Mouse (Mus musculus): ENCODE measurements around the gene Raf1.
"Not testable (repeated sequence)": the region's sequence is repeated elsewhere in the genome, so short reads cannot be mapped to it uniquely, and the experiment has no call there.

Gene Raf1

DNA sequence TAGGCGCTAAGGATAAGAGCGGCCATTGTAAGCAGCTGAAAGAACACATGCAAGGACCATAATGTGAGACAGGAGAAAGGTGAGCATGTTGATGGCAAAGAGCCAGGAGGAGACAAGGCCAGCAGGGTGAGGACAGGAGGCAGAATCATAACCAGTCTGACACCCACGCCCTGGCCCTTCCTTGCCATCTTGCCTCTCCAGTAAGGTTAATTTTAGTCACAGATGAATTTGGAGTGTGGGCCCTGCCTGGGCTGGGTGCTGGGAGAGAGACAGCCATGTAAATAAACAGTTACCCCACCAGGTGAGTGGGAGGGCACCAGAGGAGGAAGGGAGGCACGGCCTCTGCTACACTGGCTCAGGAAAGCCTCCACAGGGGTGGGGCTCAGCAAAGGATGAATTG is 4.6 kb upstream of the Raf1 start:
- DNase-seq, result peak; percentile 51 to 60

DNA sequence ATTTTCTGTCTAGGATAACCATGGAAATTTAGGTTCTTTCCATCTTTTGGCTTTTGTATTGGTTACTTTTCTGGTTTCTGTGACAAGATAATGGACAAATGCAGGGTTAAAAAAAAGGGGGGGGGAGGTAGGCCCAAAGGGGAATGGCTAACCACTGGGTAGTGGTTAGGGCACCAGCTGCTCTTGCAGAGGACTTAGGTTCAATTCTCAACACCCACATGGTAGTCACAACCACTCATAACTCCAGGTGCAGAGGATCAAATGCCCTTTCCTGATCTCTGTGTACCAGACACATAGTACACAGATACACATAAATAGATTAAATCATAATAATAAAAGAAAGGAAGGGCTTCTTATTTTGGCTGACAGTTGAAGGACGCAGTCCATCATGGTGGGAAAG is 1.6 kb upstream of the Raf1 start:
- DNase-seq, result no peak

DNA sequence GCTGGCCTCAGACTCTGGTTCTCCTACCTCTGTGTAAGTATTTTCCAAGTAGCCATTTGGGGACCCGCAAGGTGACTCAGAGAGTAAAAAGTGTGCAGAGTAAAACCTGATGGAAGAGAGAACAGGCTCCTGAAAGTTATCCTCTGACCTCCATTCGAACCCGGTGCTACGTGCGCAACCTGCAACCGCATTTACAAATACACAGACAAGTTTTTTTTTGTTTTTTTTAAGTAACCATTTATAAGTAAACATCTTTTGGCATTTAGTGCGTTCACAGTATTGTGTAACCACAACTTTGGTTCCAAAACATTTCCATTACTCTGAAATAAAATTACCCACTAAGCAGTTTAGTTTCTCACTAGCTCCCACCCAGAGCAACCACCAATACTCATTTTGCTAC is 1.0 kb upstream of the Raf1 start:
- no peak for DNase-seq

DNA sequence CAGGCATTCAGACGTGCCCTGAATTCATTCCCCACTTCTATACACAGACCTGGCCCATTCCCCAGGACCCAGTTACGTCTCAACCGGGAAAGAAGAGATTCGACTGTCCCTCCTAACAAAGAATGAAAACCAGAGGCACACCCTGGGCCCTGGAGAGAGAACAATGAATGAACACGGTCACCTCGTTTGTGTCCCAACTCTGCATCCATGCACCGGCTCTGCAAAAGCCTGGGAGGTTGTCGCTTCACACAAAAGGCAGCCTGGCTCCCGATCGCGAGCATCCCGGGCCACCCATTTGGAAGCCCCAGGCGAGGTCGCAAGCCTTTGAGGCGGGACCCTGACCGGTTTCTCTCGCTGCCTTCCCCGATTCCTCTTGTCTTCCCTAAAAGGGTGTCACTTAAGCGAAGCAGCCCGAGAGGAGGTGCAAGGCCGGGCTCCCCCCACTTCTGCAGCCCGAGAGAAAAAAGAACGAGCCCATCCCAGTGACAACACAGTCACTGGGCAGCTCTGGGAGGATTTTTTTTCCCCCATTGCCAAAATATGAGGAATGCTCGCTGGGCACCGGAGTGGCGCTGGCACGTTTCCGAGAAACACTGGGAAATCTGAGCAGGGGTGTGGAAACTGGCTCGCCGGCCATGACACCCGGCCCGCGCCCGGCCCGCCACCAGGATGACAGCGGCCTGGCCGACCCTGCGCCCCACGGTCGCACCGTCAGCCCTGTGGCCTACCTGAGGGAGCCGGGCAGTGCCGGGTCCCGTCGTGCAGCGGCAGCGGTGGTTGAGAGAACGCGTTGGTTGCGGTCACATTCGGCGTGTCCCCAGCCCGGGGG is 713 bp downstream of the Raf1 start:
- DNase-seq, result peak; percentile 69 to 84

DNA sequence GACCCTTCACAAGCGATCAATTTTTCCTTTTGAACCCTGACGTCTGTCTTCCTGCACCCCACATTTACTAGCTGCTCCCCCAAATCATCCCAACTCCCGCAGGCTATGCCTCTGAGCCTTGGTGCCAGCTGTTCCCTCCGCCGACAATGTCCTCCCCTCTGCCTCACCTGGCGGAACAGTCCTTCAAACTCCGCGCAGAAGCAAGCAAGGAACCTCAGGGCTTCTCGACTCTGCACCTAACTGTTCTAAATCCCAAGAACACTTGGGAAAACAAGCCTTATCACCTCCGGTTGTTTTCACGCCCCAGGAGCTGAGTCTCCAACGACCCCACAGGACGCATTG is 1.3 kb downstream of the Raf1 start:
- DNase-seq, result peak in 1 of 2 experiments; percentile 34

- DNase-seq, result no peak
Measured at GRCm38 (mm10) chr6:115674316-115674715, 2.1 kb downstream of the Raf1 start.

GRCm38 (mm10) chr6:115672700-115673099 is 3.7 kb downstream of the Raf1 start:
- no peak for DNase-seq

GRCm38 (mm10) chr6:115666641-115667040 is 9.8 kb downstream of the Raf1 start:
- DNase-seq, result no peak

DNA sequence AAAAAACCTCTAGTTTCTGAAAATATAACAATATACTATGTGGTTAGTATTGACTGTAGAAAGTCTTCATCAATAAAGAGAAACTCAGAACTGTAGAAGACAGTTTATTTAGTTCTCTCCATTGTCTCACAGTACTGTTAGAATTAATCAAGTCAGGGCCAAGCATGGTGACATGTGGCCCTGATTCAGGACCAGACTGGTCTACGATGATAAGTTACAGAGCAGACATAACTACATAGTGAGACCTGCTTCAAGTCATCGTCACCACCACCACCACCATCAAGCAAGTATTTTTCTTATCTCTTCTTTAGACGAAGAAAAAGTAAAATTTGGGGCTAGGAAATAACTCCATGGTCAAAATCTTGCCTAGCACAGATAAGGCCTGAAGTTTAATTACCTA is 12.2 kb downstream of the Raf1 start:
- DNase-seq, result no peak

- DNase-seq, result no peak
Measured at GRCm38 (mm10) chr6:115658802-115659201, 17.6 kb downstream of the Raf1 start.

- no peak for DNase-seq
Measured at GRCm38 (mm10) chr6:115653939-115654338, 22.5 kb downstream of the Raf1 start.

GRCm38 (mm10) chr6:115651719-115652118 is 24.7 kb downstream of the Raf1 start:
- no peak for DNase-seq

DNA sequence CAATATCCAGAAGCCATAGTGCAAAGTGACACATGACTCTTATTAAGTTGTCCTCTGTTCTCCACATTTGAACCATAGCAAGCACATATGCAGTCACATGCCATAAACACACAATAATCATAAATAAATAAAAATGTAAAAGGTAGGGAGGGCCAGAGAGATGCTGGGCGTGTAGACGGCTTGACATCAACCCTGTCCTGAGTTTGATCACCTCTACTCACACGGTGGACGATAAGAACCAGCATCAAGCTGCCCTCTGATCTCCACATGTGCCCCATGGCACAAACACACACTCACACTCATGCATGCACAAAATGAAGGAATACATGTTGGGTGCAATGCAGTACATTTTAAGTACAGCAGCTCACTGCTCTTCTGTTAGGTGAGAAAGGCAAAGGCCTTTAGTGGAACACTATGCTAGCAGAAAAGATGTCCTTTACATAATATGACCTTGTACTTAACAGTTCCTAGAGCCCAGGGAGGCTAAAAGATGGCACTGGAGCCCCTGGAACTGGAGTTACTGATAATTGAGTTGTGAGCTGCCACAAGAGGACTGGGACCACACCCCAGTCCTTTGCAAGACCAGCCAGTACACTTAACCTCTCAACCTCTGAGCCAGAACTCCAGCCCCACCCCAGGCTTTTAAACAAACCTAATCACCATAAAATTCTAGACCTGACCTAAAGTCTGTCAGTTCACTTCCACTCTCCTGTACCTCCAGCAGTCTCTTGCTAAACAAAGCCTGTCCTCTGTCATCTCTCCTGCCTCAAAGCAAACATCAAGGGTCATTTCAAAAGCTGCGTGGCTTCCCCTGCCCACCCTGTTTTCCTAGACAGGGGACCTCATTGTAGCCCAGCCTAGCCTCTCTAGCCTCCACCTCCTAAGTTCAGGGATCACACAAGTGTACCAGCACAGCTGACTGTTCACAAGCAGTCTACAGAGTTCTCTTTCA is 25.7 kb downstream of the Raf1 start:
- no peak for DNase-seq

DNA sequence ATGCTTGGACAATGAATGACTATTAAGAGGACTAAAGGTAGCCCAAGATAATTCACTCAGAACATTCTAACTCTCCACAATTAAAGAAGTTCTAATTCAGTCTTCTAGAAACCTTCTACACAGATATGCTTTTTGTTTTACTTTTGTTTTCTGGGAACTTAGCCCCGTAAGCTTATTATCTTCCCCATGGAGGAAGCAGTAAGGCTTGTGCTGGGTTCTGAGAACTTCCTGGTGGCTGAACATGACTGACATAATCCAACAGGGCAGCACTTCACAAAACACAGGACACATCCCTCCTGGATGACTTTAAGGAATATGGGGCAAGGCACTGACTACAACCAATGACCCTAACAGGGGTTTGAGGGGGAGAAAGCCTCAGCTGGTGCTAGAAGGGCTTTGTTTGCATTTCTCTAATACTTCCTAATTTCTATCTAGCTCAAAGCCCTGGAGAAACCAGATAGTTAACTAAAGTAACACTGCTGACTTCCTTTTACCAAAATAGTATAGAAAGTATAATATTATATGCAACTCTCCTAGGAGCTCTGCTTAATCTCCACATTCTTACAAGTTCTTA is 26.6 kb downstream of the Raf1 start:
- no peak for DNase-seq

DNA sequence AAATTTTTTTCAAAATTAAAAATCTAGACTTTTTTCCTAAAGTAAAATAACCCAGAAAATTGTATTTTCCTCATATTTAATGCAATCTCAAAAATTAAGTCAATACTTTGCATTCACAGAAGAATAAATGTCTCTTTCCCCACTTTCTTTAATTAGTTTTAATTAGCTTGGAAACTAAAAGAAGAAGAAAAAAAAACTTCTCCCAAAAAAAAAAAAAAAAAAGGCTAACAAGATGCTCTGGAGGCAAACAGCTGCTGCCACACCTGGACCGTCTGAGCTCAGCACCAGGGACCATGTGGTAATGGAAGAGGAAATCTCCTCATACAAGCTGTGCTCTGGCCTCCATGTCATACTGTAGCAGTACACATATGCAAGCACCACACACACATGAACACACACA is 33.1 kb downstream of the Raf1 start:
- DNase-seq, result no peak

GRCm38 (mm10) chr6:115638188-115638587 is 38.2 kb downstream of the Raf1 start:
- DNase-seq, result not testable (repeated sequence)

- DNase-seq, result no peak
Measured at GRCm38 (mm10) chr6:115634015-115634414, 42.4 kb downstream of the Raf1 start.

GRCm38 (mm10) chr6:115631056-115631795 is 45.2 kb downstream of the Raf1 start:
- no peak for DNase-seq

GRCm38 (mm10) chr6:115626121-115626520 is 50.3 kb downstream of the Raf1 start:
- no peak for DNase-seq

GRCm38 (mm10) chr6:115620942-115621341 is 55.5 kb downstream of the Raf1 start:
- DNase-seq, result no peak

DNA sequence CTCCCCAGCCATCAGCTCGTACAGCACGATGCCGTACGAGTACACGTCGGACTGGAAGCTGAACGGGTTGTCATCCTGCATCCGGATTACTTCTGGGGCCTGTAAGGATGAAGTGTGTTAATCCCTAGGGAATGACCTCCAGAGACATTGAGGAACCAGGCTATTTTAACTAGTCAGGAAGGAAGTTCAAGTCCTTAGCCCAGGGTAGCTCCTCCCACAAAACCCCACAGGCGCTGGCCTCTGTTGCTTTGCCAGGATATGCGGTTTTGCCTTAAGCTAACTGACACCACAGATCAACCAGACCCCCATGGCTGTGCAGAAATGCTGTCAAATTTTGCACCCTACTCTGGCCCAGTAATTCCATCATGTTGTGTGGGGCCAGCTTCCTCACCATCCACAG is 56.6 kb downstream of the Raf1 start:
- DNase-seq, result no peak

DNA sequence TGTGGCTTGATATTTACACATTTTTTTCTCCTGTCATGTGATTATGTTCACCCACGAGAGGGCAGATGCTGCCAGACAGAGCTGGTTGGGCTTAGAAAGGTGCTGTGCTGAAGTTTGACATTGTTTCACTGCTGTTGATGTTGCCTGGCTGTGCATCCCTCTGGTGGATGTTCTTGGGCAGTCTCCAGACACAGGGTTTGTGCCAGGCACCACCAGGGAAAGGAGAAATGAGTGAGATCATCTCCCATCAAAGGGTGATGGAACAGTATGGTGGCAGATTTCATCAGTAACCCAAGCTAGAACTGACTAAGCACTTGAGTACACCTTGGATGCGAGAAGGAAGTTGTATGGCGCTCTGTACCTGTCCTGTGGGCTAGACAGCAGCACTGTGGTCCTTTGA is 60.5 kb downstream of the Raf1 start:
- no peak for DNase-seq

GRCm38 (mm10) chr6:115613793-115614192 is 62.6 kb downstream of the Raf1 start:
- DNase-seq, result no peak
